Mouse (Mus musculus) neural tube, embryonic 15.5 days (tissue): ENCODE measurements around the gene Srm. TPM values are rescaled to one million over a fixed set of nuclear protein-coding genes. Genes with fewer than 3 reads are reported as not detected.

Experiments
- ATAC-seq: fragments of 200-750 bp; cut with Nextera tagmentation; 2 replicates; pipeline ENCODE4 v1.8.0; 2017; ENCODE audit warnings: mild to moderate bottlenecking, moderate TSS enrichment, moderate library complexity; ENCODE audit not compliant: low FRiP score
- H3K27ac ChIP-seq: fragments of 300-500 bp; sonication (generic); replicated peaks from 2 replicates; pipeline ENCODE4 v1.5.1; 2015; ENCODE audit warnings: mild to moderate bottlenecking, inconsistent platforms
- H3K27me3 ChIP-seq: fragments of 300-500 bp; sonication (generic); replicated peaks from 2 replicates; pipeline ENCODE4 v1.6.1; 2015; ENCODE audit warnings: inconsistent platforms
- H3K36me3 ChIP-seq: fragments of 300-500 bp; sonication (generic); 2 replicates; pipeline ENCODE4 v1.6.1; 2015; ENCODE audit warnings: inconsistent platforms
- H3K4me1 ChIP-seq: fragments of 300-500 bp; sonication (generic); 2 replicates; pipeline ENCODE4 v1.6.1; 2015; ENCODE audit warnings: inconsistent platforms
- H3K4me2 ChIP-seq: fragments of 300-500 bp; sonication (generic); 2 replicates; pipeline ENCODE4 v1.6.1; 2015; ENCODE audit warnings: inconsistent platforms, mild to moderate bottlenecking, moderate library complexity
- H3K4me3 ChIP-seq: fragments of 300-500 bp; sonication (generic); replicated peaks from 2 replicates; pipeline ENCODE4 v1.5.1; 2015; ENCODE audit warnings: mild to moderate bottlenecking, inconsistent platforms
- H3K9ac ChIP-seq: fragments of 300-500 bp; sonication (generic); replicated peaks from 2 replicates; pipeline ENCODE4 v1.6.1; 2015; ENCODE audit warnings: mild to moderate bottlenecking, inconsistent platforms
- H3K9me3 ChIP-seq: fragments of 300-500 bp; sonication (generic); replicated peaks from 2 replicates; pipeline ENCODE4 v1.6.1; 2016; ENCODE audit warnings: inconsistent platforms
- WGBS: fragments of 180-500 bp; shearing (Covaris S2); methylation state at CpG from one replicate; pipeline ENCODE4 v1.1.7; 2015; ENCODE audit warnings: mixed read lengths; 5-methylcytosine and 5-hydroxymethylcytosine counted together
- polyA plus RNA-seq: library from polyadenylated mRNA; unstranded; fragments of >200 nt; fragmentation: Nextera tagmentation; extraction: Ambion mirVana; gene quantifications from 2 replicates; pipeline ENCODE4 v1.2.1, GENCODE M21; 2015

The Srm gene
- polyA plus RNA-seq, 1 experiment from 2014 or later, result 198 TPM

- Histone ChIP-seq H3K9me3 (no peaks in the 10 kb centered on the region), H3K27ac (no peak overlapping the region), H3K4me2 (no peak overlapping the region), H3K4me1 (peaks cover 29% of the 10 kb centered on the region), H3K9ac (no peak overlapping the region), H3K27me3 (no peaks in the 10 kb centered on the region), H3K36me3 (peaks cover 65% of the 10 kb centered on the region), H3K4me3 (no peak overlapping the region)
- 98% methylated on average over 4 of the region's 4 CpGs for WGBS
- no peak for ATAC-seq
These were observed 31.2 kb downstream of the Srm start for GRCm38 (mm10) chr4:148622485-148622884.

- no peak overlapping the region for H3K4me3 ChIP-seq
- H3K9me3 ChIP-seq, result no peaks in the 10 kb centered on the region
- no peak overlapping the region for H3K9ac ChIP-seq
- H3K4me2 ChIP-seq, result no peak overlapping the region
- H3K36me3 ChIP-seq, result peaks cover 59% of the 10 kb centered on the region
- no peaks in the 10 kb centered on the region for H3K27me3 ChIP-seq
- H3K27ac ChIP-seq, result no peak overlapping the region
- ATAC-seq, result no peak
- 89% methylated on average over 4 of the region's 4 CpGs for WGBS
- H3K4me1 ChIP-seq, result peaks cover 29% of the 10 kb centered on the region
These were observed 32.3 kb downstream of the Srm start for GRCm38 (mm10) chr4:148623609-148624008.

- 83% methylated on average over 10 of the region's 10 CpGs for WGBS
- H3K4me1 ChIP-seq, result peaks cover 29% of the 10 kb centered on the region
- H3K27ac ChIP-seq, result no peak overlapping the region
- no peak overlapping the region for H3K4me3 ChIP-seq
- no peaks in the 10 kb centered on the region for H3K9me3 ChIP-seq
- ATAC-seq, result no peak
- H3K36me3 ChIP-seq, result peaks cover 45% of the 10 kb centered on the region
- H3K9ac ChIP-seq, result no peak overlapping the region
- H3K27me3 ChIP-seq, result no peaks in the 10 kb centered on the region
- peak overlapping the region; percentile 95 for H3K4me2 ChIP-seq
These were observed 33.7 kb downstream of the Srm start for GRCm38 (mm10) chr4:148625010-148625409.

GRCm38 (mm10) chr4:148625756-148626622, 34.7 kb downstream of the Srm start:
- H3K36me3 ChIP-seq, result peaks cover 38% of the 10 kb centered on the region
- under 1% methylated on average over 57 of the region's 57 CpGs for WGBS
- H3K27me3 ChIP-seq, result no peaks in the 10 kb centered on the region
- ATAC-seq, result peak; percentile 65
- H3K4me2 ChIP-seq, result peak overlapping the region; percentile 95
- peaks cover 29% of the 10 kb centered on the region for H3K4me1 ChIP-seq
- H3K9me3 ChIP-seq, result no peaks in the 10 kb centered on the region
- peak overlapping the region; percentile 74 for H3K4me3 ChIP-seq
- H3K27ac ChIP-seq, result peak overlapping the region; percentile 90
- H3K9ac ChIP-seq, result peak overlapping the region; percentile 92

- Histone ChIP-seq H3K36me3 (peaks cover 31% of the 10 kb centered on the region), H3K9ac (peak within 1 kb of the TSS; percentile 92), H3K9me3 (no peaks in the 10 kb centered on the region), H3K4me1 (peaks cover 29% of the 10 kb centered on the region), H3K27ac (peak within 1 kb of the TSS; percentile 90), H3K4me3 (peak within 1 kb of the TSS; percentile 74), H3K27me3 (no peaks in the 10 kb centered on the region), H3K4me2 (peak within 1 kb of the TSS; percentile 95)
- under 1% methylated on average over 50 of the region's 51 CpGs for whole genome bisulfite sequencing
- peak; percentile 98 for ATAC-seq
These were observed 35.4 kb downstream of the Srm start, which contains the start of gene Tardbp for GRCm38 (mm10) chr4:148626623-148627185. TSS of gene Tardbp (minus strand) at chr4:148627019.

GRCm38 (mm10) chr4:148627246-148627645, 35.9 kb downstream of the Srm start:
- no peaks in the 10 kb centered on the region for H3K27me3 ChIP-seq
- peaks cover 29% of the 10 kb centered on the region for H3K4me1 ChIP-seq
- H3K4me3 ChIP-seq, result peak overlapping the region; percentile 74
- H3K36me3 ChIP-seq, result peaks cover 27% of the 10 kb centered on the region
- no peaks in the 10 kb centered on the region for H3K9me3 ChIP-seq
- peak overlapping the region; percentile 90; the same call in 1 of the 2 replicates for H3K27ac ChIP-seq
- H3K9ac ChIP-seq, result peak overlapping the region; percentile 34; the same call in 1 of the 2 replicates
- ATAC-seq, result peak; percentile 27
- peak overlapping the region; percentile 95 for H3K4me2 ChIP-seq
- WGBS, result 60% methylated on average over 3 of the region's 3 CpGs

GRCm38 (mm10) chr4:148632013-148632692, 40.9 kb downstream of the Srm start:
- H3K4me2 ChIP-seq, result no peak overlapping the region
- H3K27me3 ChIP-seq, result no peaks in the 10 kb centered on the region
- H3K36me3 ChIP-seq, result no peaks in the 10 kb centered on the region
- peaks cover 3% of the 10 kb centered on the region; the same call in 1 of the 2 replicates for H3K4me1 ChIP-seq
- no peaks in the 10 kb centered on the region for H3K9me3 ChIP-seq
- ATAC-seq, result no peak
- H3K27ac ChIP-seq, result no peak overlapping the region
- no peak overlapping the region for H3K9ac ChIP-seq
- WGBS, result 87% methylated on average over 3 of the region's 3 CpGs
- H3K4me3 ChIP-seq, result no peak overlapping the region

GRCm38 (mm10) chr4:148633395-148634061, 42.2 kb downstream of the Srm start:
- Histone ChIP-seq H3K27me3 (no peaks in the 10 kb centered on the region), H3K36me3 (no peaks in the 10 kb centered on the region), H3K4me3 (no peak overlapping the region), H3K9ac (no peak overlapping the region), H3K4me1 (no peaks in the 10 kb centered on the region), H3K27ac (no peak overlapping the region), H3K4me2 (no peak overlapping the region), H3K9me3 (no peaks in the 10 kb centered on the region)
- no peak for ATAC-seq
- 55% methylated on average over 2 of the region's 2 CpGs for WGBS

- Histone ChIP-seq H3K4me2 (no peak overlapping the region), H3K4me3 (no peak overlapping the region), H3K9me3 (no peaks in the 10 kb centered on the region), H3K4me1 (no peaks in the 10 kb centered on the region), H3K36me3 (no peaks in the 10 kb centered on the region), H3K9ac (no peak overlapping the region), H3K27ac (no peak overlapping the region), H3K27me3 (no peaks in the 10 kb centered on the region)
- WGBS, result 90% methylated on average over 2 of the region's 2 CpGs
- ATAC-seq, result no peak
These were observed 44.0 kb downstream of the Srm start for GRCm38 (mm10) chr4:148635309-148635708.

- 58% methylated on average over 9 of the region's 9 CpGs for WGBS
- no peaks in the 10 kb centered on the region for H3K9me3 ChIP-seq
- no peak overlapping the region for H3K4me3 ChIP-seq
- no peaks in the 10 kb centered on the region for H3K36me3 ChIP-seq
- H3K4me2 ChIP-seq, result no peak overlapping the region
- H3K9ac ChIP-seq, result no peak overlapping the region
- no peak overlapping the region for H3K27ac ChIP-seq
- H3K27me3 ChIP-seq, result no peaks in the 10 kb centered on the region
- ATAC-seq, result no peak
- no peaks in the 10 kb centered on the region for H3K4me1 ChIP-seq
These were observed 47.0 kb downstream of the Srm start for GRCm38 (mm10) chr4:148638302-148638701.

- no peaks in the 10 kb centered on the region for H3K36me3 ChIP-seq
- no peak for ATAC-seq
- no peak overlapping the region for H3K9ac ChIP-seq
- H3K9me3 ChIP-seq, result no peaks in the 10 kb centered on the region
- peaks cover 7% of the 10 kb centered on the region for H3K4me1 ChIP-seq
- no peaks in the 10 kb centered on the region for H3K27me3 ChIP-seq
- 91% methylated on average over 2 of the region's 2 CpGs for WGBS
- no peak overlapping the region for H3K27ac ChIP-seq
- H3K4me2 ChIP-seq, result no peak overlapping the region
- H3K4me3 ChIP-seq, result no peak overlapping the region
These were observed 48.2 kb downstream of the Srm start for GRCm38 (mm10) chr4:148639455-148639854.
